Mouse (Mus musculus) ovary, adult 18-20 months (tissue): ENCODE measurements around the gene Jag2.

Experiments
- DNase-seq: peaks from one replicate; pipeline ENCODE4 v3.0.0; 2022; ENCODE audit warnings: low spot score, mixed read lengths

Gene Jag2

DNA sequence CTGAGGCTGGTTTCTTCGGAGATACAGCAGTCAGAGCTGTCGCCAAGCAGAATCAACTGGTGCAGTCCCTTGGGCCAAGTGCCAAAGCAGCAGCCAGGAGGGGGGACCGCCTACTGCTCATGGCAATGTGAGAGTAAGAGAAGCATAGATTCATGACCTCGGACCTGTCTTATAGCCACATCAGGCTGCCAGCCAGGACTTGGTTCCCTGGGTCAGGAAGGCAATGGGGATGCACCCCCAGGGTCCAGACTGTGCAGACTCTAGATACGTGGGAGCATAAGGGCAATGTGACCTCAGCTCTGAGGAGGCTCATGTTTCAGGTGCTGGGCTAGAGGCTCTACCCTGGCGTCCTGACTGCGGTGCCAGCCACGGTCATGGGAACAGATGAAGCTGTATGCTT, 25.6 kb downstream of the Jag2 start:
- DNase-seq, result peak; percentile 58

DNA sequence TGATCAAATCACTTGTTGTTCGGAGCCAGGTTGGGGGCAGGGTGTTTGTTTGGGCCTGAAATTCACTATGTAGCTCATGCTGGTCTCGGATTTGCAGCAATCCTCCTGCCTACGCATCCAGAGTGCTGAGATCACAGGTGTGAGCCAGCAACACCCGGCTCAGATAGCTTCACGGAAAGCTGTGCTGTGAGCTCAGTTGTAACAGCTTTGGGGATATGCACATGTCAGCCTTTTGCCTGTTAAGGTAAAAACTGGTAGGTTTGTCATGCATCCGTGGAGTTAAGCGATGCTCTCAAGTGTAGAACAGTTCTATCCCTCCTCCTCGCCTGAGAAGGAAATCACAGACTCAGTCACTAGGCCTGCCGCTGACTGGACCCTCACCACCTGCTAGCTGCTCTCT, 28.9 kb downstream of the Jag2 start:
- no peak for DNase-seq

DNA sequence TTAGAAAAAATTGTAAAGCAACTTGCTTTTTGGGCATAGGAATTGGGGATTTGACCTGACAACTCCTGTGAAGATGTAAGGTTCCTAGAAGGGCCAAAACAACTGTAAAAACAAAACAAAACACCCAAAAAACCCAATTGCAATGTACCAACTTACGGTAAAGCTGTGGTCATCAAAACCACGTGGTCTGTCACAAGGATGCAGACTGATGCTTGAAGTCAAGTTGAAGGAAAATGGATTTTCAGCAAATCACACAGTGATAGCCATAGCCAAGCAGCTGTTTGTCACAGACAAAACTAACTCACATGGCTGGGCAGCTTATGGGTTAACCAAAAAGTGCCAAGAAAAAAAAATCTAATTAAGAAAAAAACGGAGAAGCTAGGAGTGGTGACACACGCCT, 30.6 kb downstream of the Jag2 start:
- no peak for DNase-seq

DNA sequence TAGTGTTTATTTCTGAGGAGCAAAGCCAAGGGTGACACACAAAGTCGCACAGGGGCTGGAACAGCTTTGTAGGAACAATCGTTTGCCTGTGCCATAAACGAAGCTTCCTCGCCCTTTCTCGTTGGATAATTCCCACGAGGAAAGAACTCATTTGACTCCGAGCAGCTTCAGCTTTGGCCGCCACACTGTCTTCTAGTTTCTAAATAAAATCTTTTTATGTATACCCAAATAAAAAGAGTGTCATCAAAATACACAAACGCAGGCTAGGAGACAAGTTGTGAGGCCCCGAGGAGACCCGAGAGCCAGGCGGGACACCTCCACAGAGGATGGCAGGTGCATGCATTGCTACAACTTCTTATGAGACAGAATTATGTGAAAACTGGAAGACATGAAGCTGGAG, 31.2 kb downstream of the Jag2 start:
- no peak for DNase-seq

DNA sequence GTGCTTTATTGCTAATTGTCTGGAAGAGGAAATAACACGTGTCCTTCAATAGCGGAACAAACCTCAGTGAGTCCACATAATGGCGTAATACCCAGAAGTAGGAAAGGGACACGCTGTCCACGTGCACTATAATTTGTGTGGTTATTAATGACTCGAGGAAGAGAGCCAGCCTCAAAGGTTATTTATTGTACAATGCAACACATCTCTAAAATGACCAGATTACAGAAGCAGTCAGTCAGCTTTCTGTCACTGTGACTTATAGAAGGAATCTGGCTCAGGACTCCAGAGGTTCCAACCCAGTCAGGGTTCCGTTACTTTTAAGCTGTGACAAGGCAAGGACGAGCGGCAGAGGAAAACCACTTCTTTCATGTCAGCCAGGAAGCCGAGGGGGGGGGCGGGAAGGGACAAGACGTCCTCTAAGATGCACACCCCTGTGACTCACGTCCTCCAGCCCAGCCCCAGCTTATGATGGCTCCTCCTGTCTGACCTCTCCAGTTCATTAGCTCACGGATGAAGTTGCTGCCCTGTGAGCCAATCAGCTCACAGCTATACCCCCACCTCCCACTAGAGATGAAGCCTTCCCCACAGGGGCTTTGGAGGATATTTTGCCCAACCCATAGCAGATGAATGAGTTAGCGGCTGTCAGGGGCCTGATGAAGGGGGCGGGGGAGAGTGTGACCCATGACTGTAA, 31.9 kb downstream of the Jag2 start:
- no peak for DNase-seq

DNA sequence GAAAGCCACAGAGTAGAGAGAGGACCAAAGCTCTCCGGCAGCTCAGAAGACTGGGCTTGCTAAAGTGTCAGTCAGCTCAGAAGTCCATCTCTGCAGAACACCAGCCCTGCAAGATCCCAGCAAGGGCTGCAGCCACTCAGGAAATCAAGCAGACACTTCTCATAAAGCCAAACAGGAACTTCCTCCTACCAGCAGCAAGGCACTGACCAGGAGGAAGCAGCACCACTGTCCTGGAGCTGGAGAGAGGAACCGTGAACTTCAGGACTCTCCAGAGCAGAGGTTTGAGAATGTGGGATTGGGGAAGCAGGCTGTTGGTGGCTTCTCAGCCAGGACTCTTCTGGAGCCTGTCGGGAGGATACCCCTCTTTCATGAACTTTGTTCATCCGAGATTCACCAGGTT, 34.6 kb downstream of the Jag2 start:
- DNase-seq, result no peak

DNA sequence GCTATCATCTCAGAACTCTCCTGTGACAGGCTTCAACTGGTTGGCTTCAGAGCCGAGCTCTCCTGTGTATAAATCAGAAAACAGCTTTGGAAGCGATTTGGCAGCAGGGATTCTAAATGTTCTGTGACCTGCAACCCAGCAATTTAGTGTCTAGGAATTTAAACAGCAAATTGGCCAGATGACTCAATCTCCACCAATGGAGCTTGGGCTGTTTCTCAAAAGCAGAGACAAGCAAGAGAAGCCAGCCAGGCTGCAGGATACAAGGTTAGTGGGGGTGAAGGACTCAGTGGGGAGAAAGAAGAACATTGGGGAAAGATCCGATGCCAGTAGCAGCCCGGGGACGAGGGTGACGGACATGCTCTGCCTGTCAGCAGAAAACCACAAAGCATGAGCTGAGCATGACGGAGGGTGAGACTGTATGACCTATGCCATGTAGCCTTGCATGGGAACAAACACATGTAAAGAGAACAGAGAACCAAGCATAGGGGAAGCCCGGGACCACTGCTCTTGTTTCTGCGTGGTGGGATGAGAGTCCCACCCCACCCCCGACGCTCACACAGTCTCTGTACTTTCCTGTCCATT, 35.2 kb downstream of the Jag2 start:
- DNase-seq, result no peak

DNA sequence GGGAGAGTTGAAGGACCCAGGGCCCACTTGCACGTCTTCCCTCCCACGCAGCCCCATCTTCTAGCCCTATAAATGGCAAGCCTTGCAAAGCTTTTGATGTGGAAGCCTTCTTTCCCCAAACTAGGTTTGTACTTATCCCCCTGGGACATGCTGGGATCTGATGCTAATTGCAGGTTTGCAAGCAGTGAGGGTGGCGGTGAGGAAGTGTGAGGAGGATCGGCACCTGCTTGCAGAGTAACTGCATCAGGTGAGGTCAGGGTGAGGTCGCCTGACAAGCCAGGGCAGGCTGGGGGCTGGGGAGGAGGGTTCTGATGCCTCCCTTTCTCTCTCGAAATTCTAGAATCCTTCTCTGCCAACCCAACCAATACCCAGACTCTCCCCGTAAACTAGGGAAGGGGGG, 44.1 kb downstream of the Jag2 start:
- DNase-seq, result no peak

DNA sequence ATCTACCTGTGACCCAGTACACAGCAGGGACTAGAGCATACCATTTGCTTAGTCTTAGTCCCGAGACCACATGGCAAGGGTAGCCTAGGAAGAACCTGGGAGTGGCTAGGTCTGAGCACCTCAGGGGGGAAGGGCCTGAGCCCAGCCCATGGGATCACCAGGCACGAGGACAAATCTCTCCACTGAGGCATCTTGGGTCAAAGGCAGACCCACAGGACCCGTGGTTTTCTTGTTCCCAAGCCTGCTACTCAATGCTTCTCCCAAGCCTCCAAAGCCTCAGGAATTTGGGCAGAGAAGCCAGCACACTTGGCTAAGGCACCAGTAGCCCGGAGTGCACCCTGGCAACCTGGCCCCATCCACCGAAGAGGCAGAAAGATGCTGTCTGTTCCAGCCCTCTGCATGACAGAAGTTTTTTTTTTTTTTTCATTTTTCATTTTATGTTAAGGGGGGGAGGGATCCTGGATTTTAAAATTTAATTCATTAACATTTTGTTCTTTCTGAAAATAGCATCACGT, 48.2 kb downstream of the Jag2 start:
- DNase-seq, result no peak

DNA sequence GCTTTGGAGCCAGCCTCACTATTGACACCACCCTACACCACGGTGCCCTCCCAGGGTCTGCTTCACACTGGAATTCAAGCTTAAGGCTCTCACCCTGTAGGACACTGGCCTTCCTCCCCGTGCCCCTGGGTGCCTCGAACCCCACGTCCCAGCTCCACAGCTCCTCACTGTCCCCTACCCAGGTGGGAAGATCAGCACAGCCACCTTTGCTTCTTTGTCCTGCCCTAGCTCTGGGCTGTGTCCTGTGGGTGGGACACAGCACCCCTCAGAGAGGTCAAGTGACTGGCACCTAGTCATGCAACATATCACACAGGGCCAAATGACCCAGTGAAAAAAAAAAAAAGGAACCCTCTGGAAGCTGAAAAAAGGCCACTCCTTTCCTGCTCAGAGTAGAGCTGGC, 48.9 kb downstream of the Jag2 start:
- DNase-seq, result no peak

DNA sequence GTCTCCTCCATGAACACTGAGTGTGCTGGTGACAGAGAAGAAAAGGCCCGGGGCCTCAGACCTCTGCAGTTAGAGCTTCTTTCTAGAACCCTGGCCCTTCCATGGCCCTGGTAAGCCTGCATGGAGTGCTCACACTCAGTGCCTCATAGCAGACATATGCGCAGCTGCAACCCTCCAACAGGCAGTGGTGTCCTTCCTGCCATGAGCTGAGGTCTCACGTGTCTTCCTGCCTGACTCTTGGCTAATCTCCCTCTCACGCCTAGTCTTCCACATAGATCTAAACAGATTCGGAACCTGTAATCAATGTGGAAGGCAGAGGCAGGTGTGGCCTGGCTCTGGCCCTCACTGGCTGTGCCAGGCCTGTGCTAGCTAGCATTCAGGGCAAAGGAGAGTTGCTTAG, 49.8 kb downstream of the Jag2 start:
- no peak for DNase-seq

DNA sequence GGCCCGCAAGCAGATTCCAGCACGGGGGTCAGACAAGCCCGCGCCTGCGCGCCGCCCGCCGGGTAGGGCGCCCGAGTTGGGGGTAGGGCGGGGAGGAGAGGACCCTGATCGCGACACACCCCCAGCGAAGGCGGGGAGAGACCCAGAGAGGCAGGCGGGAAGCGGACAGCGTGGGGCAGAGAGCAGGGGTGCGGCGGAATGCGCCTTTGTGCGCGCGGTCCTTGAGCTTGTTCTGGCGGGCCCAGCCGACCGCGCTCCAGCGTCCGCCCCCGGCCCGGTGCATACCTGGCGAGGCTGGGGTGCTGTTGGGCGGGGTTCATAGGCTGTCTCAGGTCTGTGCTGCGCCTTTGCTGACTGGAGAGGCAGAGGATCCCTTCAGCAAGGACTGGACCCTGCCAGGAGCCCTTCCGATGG, 52.0 kb downstream of the Jag2 start:
- no peak for DNase-seq

DNA sequence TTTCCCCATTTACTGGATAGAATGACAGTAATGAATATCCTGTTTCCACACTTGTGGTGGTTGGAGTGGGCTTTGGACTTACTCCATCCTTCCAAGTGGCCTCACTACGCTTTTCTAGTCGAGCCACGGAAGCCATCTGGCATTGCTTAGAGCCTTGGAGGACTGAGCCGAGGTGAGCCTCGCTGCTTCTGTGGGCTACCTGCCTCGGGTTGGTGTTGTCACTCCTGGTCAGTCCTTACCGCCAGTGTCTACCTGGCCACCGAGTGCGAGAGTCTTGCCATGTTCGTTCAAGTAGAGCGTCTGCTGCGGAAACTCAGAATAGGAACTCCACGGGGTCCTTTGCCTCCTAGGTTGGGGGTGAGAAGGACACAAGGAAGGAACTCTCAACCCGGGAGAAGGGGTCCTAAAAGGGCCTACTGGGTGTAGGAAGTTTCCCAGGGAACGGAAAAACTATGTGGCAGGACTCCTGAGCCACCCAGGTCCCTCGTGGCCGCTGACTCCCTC, 52.5 kb downstream of the Jag2 start:
- no peak for DNase-seq

DNA sequence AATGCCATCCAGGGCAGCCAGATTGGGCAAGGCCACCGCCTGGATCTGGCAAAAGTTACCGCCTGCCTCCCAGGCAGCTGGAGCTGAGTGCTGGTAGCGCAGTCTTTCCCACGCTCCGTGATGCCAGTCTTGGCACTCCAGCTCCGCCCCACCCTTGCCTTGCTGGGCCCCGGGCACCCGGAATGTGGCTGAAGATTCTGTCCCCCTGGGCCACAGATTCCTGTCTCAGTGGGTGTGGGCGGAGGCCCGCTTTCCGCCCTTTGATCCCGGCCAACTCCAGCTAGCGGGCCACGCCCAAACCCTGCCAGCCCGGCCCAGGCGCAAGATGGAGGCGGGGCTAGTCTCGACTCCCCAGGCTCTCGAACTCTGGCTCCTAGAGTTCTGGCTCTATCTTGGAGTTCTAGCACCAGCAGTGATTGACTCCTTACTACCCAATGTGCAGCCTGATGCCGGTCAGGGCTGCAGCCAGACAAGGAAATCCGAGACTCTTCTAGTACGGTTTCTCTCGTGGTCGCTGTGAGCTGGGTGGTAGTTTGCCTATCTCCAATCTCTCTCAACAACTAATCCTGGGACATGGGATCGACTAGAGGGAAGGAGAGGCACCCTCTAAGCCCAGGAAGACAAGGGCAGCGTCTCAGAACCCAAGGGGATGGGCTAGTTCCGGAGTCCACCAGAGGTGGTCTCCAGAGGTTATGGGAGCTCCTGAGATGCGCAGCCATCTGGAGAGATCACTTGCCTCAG, 53.1 kb downstream of the Jag2 start:
- peak; percentile 41 for DNase-seq

DNA sequence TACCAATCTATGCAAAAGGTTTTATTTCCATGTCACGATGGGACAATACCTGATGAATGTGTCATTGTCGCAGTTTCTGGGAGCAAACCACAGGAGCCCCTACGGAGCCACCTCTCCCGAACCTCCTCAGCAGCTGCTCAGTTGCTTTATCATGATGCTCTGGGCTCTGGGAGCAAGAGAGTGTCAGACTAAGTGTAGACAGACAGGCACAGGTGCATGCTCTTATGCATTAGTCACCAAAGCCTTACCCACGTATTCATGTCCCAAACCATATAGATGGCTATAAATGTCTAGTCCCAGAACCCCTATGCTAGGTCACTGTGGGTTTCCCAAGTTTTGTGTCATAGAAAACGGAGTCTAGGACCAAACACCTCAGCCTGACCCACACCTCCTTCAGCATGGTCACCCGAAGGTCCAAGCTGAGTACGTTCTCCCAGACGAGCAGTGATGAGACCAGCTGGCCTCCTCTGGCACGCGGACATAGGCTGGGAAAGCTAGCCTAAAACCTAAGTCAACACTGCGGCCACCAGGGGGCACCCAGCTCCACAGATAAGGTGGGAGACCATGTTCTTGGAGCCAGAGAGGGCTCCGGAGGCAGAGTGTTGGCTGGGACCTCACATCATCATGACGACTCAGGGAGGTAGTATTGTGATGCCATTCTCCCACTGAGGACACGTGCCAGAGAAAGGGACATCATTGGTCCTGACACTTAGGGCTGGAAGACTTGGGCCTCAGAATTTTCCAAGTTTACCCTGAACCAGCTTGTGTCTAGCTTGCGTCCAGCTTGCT, 54.2 kb downstream of the Jag2 start:
- DNase-seq, result peak; percentile 70

DNA sequence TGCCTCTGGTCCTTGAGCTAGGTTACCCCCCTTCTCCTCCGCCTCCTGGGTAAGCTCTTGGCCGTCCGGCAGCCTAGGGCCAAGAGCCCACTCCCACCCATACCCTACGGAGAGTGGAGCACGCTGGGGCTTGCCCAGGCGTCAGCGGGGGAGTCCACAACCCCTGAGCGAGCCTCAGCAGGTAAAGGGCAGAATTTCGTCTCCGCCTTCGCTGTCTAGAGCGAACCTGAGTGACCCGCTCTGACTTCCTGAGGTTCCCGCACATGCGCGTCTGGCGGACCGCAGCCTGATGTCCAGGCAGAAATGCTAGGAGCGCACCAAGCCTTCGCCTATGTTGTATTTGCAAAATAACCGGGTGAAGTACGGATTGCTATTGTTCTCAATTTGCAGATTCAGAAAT, 55.4 kb downstream of the Jag2 start:
- no peak for DNase-seq

DNA sequence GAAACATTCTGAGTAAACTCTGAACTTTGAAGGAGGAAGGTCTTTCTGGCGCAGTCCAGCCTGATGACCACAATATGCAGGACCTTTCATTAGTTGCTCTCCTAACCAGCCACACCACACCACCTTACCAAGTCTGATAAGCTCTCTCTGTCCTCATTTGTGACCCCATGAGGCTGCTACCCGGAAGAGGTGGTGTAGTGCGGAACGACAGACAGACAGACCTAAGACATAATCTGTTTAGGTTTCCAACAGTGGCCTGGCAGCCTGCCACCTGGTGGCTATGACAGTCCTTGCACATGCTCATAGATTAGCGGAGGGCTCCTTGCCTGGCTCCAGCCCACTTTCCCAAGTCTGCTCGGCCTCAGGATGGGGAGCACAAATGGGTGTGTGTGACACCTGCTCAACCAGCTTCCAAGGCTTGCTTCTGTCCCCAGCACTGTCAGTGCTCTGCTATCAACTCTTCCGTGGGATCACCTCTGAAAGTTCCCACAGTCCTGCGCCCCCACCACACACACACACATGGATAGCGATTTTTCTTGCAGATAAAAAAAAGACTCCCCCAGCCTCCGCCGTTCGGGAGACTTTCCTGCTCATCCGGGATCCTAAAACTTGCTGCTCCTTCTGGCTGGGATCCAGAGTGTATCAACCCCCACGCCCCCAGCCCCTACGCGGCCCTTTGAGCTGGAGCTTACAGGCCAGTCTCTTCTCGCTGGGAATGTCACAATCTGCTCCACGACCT, 56.0 kb downstream of the Jag2 start:
- DNase-seq, result no peak

DNA sequence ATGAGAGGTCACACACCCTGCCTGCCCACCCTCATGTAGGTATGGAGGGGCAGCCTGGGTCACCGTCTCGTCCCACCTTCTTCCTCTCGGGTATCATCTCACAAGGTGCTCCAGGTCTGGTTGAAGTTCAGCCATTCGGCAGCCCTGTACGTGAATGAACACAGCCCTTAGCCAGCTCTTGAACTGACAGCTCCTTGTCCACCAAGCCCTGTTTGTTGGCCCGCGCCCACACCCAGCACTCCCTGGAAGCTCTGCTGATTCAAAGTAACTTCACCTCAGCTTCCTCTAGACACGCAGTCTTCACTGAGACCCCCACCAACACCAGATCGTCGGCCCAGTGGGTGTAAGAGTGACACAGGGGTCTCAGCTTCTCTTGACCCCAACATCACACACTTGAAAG, 56.6 kb downstream of the Jag2 start:
- DNase-seq, result no peak

DNA sequence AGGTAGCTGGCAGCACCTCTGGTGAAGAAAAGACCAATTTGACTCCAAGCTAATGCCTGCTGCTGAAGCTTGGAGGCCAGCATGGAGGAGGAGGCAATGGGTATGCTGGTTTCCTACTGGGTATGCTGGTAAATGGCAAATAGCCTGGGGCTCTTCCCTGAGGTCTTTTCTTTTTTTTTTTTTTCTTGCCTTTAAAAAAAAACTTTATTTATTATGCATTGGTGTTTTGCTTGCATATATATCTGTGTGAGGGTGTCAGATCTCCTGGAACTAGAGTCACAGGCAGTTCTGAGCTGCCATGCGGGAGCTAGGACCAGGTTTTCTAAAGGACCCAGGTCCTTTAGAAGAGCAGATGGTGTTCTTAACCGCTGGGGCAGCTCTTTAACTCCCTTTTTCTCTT, 58.3 kb downstream of the Jag2 start:
- no peak for DNase-seq

DNA sequence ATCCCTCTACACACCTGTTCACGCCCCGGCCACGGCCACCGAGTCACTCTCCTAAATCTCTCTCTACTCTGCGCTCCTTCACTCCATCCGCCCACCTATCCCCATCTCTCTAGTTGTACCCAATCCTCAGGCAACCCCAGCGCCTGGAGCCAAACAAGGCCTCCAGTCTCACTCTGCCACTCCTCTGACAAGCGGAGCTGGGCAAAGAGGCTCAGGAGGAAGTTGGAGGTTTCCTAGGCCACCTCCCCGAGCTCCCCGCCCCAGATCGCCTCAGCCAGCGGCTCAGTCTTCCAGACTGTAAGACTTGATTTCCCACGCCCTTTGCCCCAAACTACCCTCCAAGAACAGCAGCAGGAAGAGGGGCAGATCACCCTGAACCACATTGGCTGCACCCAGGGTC, 58.8 kb downstream of the Jag2 start:
- no peak for DNase-seq

DNA sequence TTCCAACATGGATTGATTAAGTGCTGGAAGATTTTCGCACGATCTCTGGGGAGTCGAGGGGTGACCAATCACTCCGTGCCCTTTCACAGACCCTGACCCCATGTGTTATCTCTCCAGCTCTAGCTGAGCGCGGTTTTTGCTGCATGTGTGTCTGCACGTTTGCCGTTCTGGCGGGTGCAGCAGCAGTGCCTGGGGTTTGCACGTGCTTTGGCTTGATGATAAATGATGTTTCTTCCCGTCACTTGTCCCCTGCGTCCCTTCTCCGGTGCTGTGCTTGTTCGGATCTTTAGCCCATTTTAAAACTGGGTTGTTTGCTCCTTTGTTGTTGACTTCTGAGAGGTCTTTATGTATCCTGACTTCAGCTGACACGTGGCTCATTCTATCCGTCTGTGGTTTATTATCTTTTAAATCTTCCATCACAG, 59.8 kb downstream of the Jag2 start:
- DNase-seq, result no peak
